Mouse (Mus musculus) right cerebral cortex, adult 18-20 months (tissue): Measurements from ENCODE around the gene Pnmal1.

Source experiments
- DNase-seq: peaks from one replicate; pipeline ENCODE4 v3.0.0; 2022; ENCODE audit warnings: mixed read lengths

Pnmal1 gene

DNA sequence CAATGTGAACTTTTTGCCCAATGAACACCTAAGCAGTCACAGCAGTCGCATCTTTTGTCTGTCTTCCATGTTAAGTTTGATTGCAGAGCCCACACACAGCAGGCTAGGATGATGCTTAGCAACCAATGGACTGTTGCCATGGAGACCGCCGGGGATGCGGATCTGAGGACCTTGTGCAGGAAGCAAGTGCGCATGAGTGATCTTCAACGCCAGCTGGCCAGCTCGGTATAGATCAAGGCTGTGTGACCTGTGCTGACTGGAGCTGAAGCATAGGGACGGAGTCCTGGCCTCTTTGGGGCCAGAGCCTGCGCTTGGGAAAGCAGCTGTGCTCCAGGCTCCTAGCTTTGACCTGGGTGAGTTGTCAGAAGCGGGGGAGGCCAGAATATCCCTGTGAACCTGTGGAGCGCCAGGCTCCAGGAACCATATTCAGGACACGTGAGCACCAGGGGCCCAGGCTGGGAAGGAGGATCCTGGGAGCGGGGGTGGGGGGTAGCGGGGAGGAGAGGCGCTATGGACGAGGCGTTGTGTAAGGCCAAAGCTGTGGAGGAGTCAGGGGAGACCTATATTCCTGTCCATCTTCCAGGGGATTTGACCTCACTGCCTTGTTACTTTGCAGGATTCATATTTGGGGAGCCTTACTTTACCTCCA is at the start of gene Pnmal1:
Gene Pnmal1 (plus strand): TSS at position 141 of the 649 bp plus-strand sequence.
- DNase-seq = peak; percentile 96

DNA sequence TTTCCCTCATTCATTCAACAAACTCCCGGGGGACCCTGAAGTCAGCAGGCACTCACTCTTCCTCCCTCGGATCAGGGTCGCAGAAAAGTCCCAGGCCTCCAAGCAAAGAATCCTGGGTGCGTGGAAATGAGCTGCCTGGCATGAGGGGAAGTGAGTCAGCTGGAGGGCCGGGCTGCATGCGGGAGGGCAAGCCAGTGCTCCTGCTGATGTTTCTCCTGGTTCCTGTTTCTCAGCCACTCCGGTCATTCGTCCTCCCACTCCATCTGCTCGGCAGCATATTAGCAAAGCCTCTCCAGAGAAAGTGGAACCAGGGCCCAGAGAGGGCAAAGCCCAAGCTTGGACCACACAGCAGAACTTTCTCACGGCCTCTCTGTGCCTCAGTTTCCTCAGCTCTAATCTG is 49.6 kb upstream of the Pnmal1 start:
- DNase-seq = no peak

DNA sequence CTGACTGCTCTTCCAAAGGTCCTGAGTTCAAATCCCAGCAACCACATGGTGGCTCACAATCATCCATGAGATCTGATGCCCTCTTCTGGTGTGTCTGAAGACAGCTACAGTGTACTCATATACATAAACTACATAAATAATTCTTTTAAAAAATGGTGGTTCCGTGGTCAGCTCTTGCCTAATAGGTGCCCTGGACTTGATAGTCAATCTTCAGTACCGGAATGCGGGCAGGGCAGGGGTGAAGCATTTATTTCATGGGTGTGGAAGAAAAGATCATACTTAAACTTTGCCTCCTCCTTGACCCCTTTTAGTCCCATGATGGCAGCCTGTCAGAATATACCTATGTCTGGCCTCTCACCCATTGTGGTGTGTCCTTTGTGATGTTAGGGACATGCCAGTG is 47.6 kb upstream of the Pnmal1 start:
- no peak for DNase-seq

DNA sequence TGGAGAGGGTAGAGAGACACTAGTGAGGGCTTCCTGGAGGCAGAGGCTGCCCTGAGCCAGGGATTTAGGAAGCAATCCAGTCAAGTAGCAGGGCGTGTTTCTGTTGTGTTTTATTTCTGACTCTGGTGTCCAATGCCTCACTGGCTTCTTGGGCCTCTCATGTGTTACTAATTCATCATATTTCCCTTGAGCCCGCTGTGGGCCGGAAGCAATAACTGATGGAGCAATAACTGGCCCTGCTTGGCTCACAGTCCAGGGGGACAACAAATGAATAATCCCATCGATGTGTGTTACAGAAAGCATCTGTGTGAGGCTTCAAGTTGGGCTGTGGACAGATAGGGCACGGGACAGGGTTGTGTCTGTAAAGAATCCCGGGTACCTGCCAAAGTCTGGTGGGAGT is 47.1 kb upstream of the Pnmal1 start:
- no peak for DNase-seq

DNA sequence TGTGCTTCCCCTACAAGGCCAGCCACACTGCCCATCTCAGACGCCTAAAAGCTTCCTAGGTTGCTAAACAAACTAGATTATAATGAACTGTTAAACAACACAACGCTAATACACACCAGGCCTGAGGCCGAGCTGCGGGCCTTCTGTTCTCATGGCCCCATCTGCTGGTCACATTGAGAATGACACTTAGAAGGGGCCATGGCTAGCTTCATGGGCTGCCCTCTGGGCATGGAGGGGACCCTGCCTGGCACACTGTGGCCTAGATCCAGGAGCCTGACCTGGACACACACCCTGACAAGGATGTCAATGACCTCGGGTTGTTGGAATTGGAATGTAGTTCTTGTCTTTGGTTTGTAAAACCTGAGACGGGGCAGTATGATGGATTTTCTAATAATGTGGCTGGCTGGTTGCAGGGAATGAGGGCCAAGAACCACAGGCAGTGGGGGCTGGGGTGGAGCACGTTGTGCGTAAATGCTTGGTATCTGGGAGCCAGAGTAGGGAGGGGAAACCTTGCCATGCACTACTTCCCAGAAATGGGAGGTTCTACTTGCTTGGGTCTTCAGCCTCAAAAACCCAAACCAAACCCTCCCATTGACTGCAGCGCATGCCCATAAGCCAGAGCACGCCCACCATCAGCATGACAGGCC is 45.5 kb upstream of the Pnmal1 start:
- DNase-seq = peak; percentile 77

DNA sequence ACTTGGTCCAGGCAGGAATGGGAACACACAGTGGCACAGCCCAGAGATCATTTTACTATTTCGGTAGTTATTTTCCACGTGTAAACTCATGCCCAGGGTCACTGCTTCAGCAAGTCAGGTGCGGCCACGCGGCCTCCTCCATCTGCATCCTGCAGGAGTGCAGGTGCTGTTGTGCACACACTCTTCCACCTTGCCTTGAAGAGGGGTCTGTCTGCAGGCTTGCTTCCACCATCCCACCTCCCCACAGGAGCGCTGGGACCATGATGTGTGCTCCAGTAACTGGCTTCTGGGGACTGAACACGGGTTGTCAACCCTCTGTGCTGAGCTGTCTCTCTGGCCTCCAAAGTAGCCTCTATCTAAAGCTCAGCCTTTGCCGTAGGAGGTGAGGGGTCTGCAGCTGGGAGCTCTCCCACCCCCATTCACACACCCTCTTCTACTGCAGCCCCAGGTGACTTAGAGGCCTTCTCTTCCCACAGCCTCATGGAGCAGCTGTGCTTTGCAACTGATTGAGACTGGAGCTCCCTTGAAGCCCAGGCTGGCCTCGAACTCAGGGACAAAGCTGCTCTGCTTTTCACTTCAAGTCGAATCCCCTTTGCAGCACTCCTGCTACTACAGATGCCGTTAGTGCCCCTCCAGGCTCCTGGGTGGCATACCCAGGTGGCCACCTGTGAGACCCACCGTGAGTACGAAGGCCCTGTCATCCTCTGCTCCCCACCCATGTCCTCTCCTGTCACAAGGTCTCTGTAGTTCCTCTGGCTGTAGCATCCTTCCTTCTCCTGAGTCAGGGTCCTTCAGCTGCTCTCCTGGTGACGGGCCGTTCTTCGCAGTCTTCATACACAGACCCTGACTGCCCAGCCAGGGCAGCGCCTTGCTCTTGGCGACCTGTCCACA is 44.8 kb upstream of the Pnmal1 start:
- no peak for DNase-seq

DNA sequence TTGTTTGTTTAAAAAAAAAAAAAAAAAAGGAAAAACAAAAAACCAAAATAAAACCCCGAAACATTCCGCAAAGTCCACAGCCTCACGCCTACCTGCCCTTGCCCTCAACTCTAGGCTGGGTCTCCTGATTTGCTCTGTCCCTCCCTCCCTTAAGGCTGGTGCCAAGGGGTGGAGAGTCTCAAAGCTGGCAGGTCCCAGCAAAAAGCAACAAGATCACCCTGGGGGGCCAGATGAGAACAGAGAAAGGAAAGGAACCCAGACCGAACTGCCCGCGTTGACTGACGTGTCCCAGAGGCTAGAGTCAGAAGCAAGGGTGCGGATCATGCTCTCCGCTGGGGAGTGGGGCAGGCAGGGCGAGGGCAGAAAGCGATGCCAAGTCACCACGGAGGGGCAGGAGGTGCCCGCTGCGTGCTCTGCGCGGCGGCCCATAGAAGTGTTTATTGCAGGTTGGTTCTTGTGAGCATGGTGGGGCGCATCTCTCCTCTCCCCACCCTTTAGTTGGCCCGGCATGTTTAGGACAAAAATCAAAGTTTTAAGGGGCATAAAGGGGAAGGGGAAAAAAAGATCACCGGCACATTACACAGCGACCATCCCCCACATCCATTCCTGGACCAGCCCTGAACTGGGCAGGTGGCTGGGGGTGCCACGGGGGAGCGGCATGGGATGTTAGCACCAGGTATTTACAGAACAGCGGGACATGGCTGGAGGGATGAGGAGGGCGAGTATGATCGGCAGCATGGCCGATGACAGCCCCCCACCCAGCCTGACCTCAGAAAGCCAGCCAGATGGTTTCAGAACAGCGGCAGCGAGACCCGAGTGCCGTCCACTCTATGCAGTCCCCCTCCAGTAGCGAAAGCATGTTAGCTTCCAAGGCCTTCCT is 43.8 kb upstream of the Pnmal1 start:
- DNase-seq = no peak

DNA sequence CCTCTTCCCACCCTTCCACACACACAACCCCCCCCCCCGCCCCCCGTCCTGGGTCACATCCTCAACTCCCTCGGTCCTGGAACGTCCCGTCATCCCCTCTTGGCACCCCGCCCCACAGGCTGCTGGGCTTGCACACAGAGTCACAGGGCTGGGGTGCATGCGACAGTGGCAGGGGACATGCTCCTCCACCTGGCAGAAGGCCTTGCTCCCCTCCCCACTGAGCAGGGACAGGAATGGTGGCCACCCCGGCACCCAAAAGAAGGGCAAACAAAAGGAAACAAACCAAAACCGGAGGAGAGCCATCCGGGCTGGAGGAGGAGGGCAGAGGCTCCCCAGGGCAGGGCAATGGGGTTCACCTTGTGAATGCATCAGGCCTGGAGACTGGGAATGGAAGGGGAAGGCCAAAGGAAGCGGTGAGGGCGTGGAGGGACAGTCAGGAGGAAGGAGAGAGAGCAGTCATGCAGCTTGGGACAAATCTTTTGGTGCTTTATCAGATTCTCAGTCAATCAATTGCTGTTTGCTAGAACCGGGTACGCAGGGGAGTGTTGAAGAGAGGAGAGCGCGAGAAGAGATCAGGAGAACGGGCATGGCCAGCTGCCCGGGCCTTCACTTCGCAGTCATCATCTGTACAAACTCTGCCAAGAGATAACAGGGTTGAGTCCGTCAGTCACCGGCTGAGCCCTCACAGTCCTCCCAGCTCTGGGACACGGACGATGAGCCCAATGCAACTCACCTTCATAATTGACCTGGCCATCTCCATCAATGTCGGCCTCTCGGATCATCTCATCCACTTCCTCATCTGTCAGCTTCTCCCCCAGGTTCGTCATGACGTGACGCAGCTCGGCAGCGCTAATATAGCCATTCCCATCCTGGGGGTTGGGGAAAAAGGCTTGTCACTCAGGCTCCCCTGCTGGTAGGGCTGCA is 42.9 kb upstream of the Pnmal1 start:
- DNase-seq = peak; percentile 37

DNA sequence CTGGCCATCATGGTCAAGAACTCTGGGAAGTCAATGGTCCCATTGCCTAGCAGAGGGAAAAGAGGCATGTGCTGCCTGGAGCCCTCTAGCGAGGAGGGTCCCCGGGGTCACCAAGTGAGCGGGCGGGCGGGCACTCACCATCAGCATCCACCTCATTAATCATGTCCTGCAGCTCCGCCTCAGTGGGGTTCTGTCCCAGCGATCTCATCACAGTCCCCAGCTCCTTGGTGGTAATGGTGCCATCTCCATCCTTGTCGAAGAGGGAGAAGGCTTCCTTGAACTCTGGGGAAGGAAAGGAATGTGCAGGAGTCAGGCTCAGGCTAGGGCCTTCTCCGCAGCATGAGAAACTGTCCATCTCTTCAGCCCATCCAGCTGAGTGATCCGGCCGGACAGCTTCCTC is 42.0 kb upstream of the Pnmal1 start:
- DNase-seq = no peak

DNA sequence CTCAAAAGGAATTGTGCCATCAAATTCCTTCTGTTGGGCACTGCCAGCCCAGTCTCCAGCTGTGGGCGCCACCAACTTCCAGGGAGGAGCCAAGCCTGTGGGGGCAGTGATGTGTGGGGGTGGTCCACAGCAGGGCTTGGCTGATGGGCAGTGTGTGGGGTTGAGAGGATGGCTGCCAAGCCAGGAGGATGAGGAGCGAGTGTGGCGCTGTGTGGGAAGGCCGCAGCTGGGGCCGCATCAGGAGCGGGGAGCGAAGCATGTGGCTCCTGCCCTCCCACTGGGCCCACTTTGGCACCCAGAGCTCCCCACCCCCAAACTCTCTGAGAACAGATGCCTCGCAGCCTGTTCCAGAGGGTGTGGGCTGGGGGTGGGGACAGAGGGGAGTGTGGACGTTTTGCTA is 41.5 kb upstream of the Pnmal1 start:
- peak; percentile 88 for DNase-seq

DNA sequence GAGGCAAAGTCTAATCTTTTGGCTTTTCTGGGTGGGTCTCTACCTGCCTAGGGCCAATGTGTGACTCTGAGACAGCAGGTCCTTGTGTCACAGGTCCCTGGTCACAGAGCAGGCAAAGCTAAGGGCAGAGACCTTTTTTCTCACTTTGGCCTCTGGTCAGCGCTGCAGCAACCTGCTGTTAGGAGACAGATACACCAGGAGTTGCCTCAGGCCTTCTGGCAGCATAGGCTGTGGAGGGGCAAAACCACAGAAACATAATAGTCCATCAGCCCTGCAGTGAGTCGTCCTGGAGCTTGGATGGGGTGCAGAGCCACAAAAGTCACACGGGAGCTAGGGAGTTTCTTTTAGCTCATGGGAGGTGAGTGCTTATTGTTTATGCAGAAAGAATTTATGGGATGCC is 40.8 kb upstream of the Pnmal1 start:
- no peak for DNase-seq

DNA sequence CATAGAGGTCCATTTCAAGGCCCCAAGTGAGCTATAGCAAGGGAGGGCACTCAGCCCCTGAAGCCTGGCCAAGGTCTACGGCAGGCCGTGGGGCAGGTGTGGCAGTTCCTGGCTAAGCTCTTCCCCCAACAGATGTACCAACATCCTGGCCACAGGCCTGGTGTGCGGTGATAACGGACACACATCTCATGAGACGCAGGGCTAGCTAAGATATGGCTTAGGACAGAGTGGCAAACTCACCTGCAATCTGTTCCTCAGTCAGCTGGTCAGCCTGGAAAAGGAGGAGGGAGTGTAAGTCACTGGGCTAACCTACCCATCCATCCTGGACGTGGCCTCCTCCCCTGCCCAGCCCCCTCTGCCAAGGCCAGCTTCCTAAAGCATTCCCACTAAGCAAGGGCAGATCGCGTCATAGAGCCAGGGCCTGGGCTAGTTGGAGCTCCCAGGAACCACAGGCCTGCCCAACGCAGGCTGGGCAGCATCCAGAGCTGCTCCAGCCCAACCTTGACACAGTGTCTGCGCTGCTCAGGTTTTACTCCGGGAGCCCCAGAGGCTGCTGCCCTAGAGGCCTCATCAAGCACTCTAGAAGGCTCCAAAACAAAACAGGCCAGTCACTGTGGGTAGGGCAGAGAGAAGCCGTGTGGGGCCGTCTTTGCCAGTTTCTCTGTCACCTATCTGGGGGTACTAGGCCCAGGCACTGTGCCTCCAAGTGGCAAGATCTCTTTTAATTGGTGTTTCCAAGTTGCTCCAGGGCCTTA is 39.9 kb upstream of the Pnmal1 start:
- no peak for DNase-seq

DNA sequence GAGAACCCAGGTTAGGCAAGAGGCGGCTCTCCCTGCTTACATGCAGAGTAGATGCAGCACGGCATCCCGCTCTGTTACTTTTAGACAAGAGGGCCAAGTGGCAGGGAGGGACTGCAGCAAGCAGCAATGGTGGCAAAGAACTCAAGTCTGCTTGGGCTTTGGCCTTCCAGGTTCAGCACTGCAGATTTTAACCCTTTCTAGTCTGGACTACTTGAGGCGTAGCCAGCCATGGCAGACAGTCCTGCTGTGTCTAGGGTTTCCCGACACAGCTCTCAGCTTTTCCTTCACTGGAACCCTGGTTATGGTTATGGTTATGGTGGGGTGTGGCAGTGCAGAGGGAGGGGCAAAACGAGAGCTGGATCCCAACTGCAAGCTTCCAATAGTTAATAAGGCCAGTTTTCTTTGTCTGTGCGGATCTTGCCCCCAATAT is 39.3 kb upstream of the Pnmal1 start:
- DNase-seq = no peak

DNA sequence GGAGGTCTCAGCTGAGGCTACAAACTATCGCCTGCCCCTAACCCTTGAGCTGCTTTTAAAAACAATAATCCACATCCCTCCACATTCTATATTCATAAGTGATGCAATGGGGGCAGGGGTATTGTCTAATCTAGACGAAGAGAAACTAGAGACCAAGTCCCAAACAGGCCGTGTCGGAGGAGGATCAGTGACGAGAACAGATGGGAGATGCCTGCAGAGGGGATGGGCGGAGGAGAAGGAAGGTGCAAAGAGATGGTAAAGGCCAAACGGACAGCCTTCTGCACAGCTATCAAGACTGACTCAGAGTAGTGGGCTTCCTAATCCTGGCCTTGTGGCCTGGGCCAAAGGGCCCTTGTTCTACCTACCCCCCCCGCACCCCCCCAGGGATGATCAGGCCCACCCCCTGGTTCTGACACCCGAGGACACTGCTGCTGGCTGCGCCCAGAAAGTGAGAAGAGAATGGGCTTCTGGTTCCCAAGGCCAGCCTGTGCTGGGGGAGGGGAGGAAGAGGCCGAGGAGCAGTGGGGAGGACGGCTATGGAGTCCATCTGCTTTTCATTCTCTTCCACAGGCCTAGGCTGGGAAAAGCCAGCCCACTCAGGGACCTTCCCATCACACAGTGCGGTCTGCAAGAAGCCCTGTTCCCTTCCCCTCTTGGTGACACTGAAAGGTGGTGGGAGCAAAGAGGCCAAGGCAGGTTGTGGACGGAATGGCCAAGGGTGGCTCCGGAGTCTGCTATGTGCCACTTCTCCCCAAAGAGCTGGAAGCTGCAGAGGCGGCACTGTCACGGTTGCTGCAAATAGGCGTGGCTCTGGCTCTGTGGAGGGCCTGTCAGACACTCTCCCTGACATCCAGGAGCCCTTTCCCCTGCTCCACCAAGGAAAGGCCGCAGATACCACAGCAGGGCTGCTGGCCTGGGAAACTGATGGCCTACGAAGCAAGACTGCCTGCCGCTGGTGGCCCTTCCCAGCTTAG is 38.4 kb upstream of the Pnmal1 start:
- DNase-seq = peak; percentile 61

DNA sequence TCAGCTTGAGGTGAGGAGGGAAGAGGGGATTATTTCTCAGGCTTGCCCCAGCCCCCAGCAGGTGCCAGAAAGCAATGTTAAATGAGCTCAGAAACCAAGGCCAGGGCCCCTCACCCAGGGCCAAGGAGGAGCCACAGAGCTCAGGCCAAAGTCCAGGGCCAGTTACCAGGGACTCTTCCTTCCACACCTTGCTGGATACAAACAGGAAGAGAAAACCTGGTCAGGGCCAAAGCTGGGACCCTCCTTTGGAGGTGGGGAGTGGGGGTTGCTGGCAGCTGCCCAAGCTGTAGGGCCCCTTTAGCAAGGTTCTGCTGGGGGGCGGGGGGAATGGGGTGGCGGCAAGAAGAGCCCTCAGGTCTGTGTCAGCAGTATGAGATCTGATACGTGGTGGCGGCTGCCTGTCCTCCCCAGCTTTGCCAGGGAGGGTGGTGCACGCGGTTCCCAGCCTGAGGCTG is 37.6 kb upstream of the Pnmal1 start:
- DNase-seq = no peak

DNA sequence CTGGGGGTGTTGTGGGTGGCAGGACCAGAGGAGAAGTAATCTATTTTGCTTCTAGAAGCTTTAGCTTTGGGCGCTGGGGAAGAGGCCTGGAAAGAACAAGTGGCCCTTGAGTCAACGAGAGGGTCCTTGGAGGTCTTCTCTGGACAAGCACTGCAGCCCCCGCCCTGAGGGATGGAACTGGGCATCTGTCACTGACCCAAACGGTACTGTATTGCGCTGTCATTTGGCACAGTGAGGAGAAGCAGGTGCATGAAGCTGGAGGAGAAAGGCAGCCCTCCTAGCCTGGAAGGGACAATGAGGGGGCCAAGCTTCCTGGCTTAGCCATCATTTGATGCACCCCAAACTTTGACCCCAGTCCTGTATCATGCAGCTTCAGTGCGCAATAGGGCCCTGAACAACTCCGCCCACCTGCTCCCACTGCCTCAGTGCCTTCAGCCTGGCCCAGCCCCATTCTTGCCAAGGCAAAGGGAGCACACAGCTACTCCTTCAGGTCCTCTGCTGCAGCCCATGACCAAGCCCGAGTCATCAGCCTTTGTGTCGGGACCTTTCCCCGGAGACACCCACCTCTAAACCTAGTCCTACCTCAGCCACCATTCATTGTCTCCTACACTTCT is 37.0 kb upstream of the Pnmal1 start:
- DNase-seq = peak; percentile 72

DNA sequence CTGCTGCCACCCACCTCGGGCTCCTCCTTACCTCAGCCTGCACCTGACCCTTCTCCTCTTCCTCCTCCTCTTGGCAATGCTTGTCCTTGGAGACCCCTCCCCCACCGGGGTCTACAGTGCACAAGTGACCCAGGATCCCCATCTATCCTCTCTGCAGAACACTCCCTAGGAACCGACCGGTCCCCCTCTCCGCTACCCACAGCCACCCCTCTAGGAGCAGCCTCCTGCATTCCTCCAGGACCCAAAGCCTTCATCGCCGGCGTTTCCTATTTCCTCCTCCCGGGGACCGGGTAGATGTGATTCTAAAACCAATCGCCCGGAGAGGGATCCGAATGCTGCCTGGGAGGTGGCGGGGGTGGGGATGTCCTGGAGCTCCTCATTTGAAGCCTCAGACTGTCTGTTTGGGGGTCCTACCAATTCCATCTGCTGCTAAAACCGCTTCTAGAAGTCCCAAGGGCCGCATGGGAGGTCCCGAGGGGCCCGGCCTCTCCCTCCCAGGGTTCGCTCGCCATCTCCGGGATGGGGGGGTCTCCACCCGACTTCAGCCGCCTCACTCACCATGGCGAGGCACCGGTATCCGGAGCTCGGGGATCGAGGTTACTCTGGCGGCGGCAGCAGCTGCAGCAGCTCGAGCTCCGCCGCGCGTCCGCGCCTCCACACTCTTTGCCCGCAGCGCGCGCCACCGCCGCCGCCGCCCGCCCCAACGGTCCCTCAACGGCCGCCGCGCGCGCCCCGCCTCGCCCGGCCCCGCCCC is 36.0 kb upstream of the Pnmal1 start:
- DNase-seq = no peak
